Mouse (Mus musculus) neural tube, embryonic 11.5 days (tissue): ENCODE results near the gene Wnt10a. TPM values are rescaled to one million over a fixed set of nuclear protein-coding genes. Genes with fewer than 3 reads are reported as not detected.
A peak's percentile ranks its signal among the peaks of the same experiment; 100 is the strongest.

Source experiments
- ATAC-seq: fragments of 200-750 bp; cut with Nextera tagmentation; 2 replicates; pipeline ENCODE4 v1.8.0; 2017; ENCODE audit warnings: moderate number of reproducible peaks, mild to moderate bottlenecking, moderate TSS enrichment, moderate library complexity; ENCODE audit not compliant: insufficient read depth, low FRiP score, low TSS enrichment
- DNase-seq: peaks from one replicate; pipeline ENCODE4 v3.0.0-alpha.2; 2015; ENCODE audit warnings: low spot score
- H3K27ac ChIP-seq: fragments of 300-500 bp; sonication (generic); 2 replicates; pipeline ENCODE4 v1.5.1; 2014; ENCODE audit warnings: low read depth, mild to moderate bottlenecking, low read length
- H3K27me3 ChIP-seq: fragments of 300-500 bp; sonication (generic); 2 replicates; pipeline ENCODE4 v1.6.1; 2014; ENCODE audit warnings: mild to moderate bottlenecking, low read length, mixed read lengths; ENCODE audit not compliant: control insufficient read depth, insufficient read depth
- H3K36me3 ChIP-seq: fragments of 300-500 bp; sonication (generic); 2 replicates; pipeline ENCODE4 v1.6.1; 2014; ENCODE audit warnings: mild to moderate bottlenecking, low read length, moderate library complexity, mixed read lengths; ENCODE audit not compliant: control insufficient read depth, insufficient read depth
- H3K4me1 ChIP-seq: fragments of 300-500 bp; sonication (generic); 2 replicates; pipeline ENCODE4 v1.6.1; 2014; ENCODE audit warnings: low read length, mixed read lengths; ENCODE audit not compliant: control insufficient read depth, insufficient read depth
- H3K4me2 ChIP-seq: fragments of 300-500 bp; sonication (generic); 2 replicates; pipeline ENCODE4 v1.6.1; 2014; ENCODE audit warnings: low read depth, mild to moderate bottlenecking, moderate library complexity
- H3K4me3 ChIP-seq: fragments of 300-500 bp; sonication (generic); 2 replicates; pipeline ENCODE4 v1.5.1; 2014; ENCODE audit warnings: low read depth, low read length
- H3K9ac ChIP-seq: fragments of 300-500 bp; sonication (generic); 2 replicates; pipeline ENCODE4 v1.6.1; 2014; ENCODE audit warnings: mild to moderate bottlenecking, low read length
- H3K9me3 ChIP-seq: fragments of 300-500 bp; sonication (generic); 2 replicates; pipeline ENCODE4 v1.6.1; 2016; ENCODE audit warnings: low read length; ENCODE audit not compliant: control insufficient read depth
- WGBS: fragments of 180-500 bp; shearing (Covaris S2); extraction: QIAGEN DNeasy Blood & Tissue Kit; methylation state at CpG from one replicate; pipeline ENCODE4 v1.1.7; 2014; 5-methylcytosine and 5-hydroxymethylcytosine counted together
- polyA plus RNA-seq: library from polyadenylated mRNA; unstranded; fragments of >200 nt; fragmentation: Nextera tagmentation; extraction: Ambion mirVana; gene quantifications from 2 replicates; pipeline ENCODE4 v1.2.1, GENCODE M21; 2014

Gene Wnt10a
- polyA plus RNA-seq, 1 experiment from 2014 or later: 2.4 TPM

DNA sequence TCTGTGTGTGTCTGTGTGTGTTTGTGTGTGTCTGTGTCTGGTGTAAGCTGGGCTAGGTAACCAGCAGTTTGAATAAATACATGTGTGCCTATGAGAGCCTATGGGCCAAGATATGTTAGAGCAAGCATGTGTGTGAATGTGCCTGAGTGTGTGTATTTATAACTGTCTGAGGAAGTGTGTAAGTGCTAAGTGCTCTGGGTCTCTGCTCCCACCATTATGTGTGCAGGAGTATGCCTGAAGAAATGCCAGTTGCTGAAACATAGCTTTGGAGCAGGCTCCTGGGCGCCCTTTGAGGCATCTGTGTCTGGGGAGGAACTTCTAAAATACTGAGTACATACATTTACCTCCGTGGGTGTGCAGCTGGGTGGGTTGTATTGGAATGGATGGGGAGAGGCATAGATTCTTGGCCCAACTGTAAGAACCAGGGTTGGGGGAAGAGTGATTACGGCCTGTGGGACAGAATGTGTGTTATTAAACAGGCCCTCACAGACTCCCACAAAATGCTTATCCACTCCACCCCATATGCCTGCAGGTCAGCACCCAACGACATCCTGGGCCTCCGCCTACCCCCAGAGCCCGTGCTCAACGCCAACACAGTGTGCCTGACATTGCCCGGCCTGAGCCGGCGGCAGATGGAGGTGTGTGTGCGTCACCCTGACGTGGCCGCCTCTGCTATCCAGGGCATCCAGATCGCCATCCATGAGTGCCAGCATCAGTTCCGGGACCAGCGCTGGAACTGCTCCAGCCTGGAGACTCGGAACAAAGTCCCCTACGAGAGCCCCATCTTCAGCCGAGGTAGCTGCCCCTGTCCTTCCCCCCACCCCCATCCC is 1.7 kb downstream of the Wnt10a start:
- Histone ChIP-seq H3K27me3 (peaks cover 83% of the 10 kb centered on the region), H3K9ac (no peak overlapping the region), H3K9me3 (no peaks in the 10 kb centered on the region), H3K4me1 (peaks cover 20% of the 10 kb centered on the region), H3K27ac (no peak overlapping the region), H3K36me3 (no peaks in the 10 kb centered on the region), H3K4me3 (no peak overlapping the region), H3K4me2 (no peak overlapping the region)
- ATAC-seq (no peak), DNase-seq (peak; percentile 12)
- 7% methylated on average over 19 of the region's 19 CpGs for WGBS

- H3K4me1 ChIP-seq: peaks cover 20% of the 10 kb centered on the region
- H3K9ac ChIP-seq: 0 out of 2 replicates have a peak overlapping the region, but pooled peaks have one; percentile 10
- peak overlapping the region; percentile 19 for H3K4me3 ChIP-seq
- no peaks in the 10 kb centered on the region for H3K9me3 ChIP-seq
- peak; percentile 57 for DNase-seq
- H3K27ac ChIP-seq: no peak overlapping the region
- H3K36me3 ChIP-seq: no peaks in the 10 kb centered on the region
- H3K4me2 ChIP-seq: peak overlapping the region; percentile 34
- 1% methylated on average over 34 of the region's 38 CpGs for WGBS
- H3K27me3 ChIP-seq: peaks cover 78% of the 10 kb centered on the region
- ATAC-seq: no peak
These were observed 3.3 kb downstream of the Wnt10a start for GRCm38 (mm10) chr1:74794487-74795144.

GRCm38 (mm10) chr1:74795145-74795529 is 3.8 kb downstream of the Wnt10a start:
- ATAC-seq: no peak
- Histone ChIP-seq H3K36me3 (no peaks in the 10 kb centered on the region), H3K4me2 (peak overlapping the region; percentile 34), H3K27ac (no peak overlapping the region), H3K4me3 (0 out of 2 replicates have a peak overlapping the region, but pooled peaks have one; percentile 2), H3K27me3 (peaks cover 78% of the 10 kb centered on the region), H3K4me1 (peaks cover 20% of the 10 kb centered on the region), H3K9ac (no peak overlapping the region), H3K9me3 (no peaks in the 10 kb centered on the region)
- no peak for DNase-seq
- 2% methylated on average over 6 of the region's 11 CpGs for WGBS

DNA sequence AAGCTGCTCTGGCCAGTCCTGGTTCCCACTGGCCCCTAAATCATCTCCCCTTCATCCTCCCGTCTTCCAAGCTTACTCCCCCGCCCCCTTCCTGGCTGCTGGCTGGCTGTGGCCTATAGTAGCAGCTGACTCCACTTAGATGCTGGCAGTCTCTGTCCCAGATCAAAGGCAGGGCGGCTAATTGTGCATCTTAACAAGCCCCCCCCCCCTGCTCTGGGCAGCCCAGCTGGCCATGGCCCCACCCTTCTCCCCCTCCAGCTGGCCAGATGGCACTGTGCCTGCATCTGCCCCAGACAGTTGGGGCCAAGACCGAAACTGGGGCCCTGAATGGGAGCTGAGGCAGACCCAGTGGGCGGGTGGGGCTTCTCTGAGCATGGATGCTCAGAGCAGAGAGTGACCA is 6.1 kb downstream of the Wnt10a start:
- no peaks in the 10 kb centered on the region for H3K9me3 ChIP-seq
- H3K36me3 ChIP-seq: no peaks in the 10 kb centered on the region
- H3K9ac ChIP-seq: no peak overlapping the region
- H3K4me2 ChIP-seq: no peak overlapping the region
- peaks cover 21% of the 10 kb centered on the region for H3K4me1 ChIP-seq
- 7% methylated on average over 5 of the region's 5 CpGs for WGBS
- DNase-seq (peak; percentile 78), ATAC-seq (peak; percentile 91)
- H3K27ac ChIP-seq: no peak overlapping the region
- no peak overlapping the region for H3K4me3 ChIP-seq
- peaks cover 78% of the 10 kb centered on the region for H3K27me3 ChIP-seq

DNA sequence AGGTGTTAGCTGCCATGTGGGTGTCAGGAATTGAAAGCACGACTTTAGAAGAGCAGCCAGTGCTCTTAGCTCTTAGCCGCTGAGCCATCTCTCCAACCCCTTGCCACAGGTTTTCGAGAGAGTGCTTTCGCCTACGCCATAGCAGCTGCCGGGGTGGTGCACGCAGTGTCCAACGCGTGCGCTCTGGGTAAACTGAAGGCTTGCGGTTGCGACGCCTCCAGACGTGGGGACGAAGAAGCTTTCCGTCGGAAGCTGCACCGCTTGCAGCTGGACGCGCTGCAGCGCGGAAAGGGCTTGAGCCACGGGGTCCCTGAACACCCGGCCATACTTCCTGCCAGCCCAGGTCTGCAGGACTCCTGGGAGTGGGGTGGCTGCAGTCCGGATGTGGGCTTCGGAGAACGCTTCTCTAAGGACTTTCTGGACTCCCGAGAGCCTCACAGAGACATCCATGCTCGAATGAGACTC is 9.1 kb downstream of the Wnt10a start:
- H3K27ac ChIP-seq: no peak overlapping the region
- H3K4me1 ChIP-seq: peaks cover 20% of the 10 kb centered on the region
- peak overlapping the region; percentile 13 for H3K4me3 ChIP-seq
- H3K36me3 ChIP-seq: no peaks in the 10 kb centered on the region
- H3K9me3 ChIP-seq: no peaks in the 10 kb centered on the region
- peak overlapping the region; percentile 19; the same call in 1 of the 2 replicates for H3K4me2 ChIP-seq
- no peak overlapping the region; the same call in 1 of the 2 replicates for H3K9ac ChIP-seq
- 1% methylated on average over 29 of the region's 29 CpGs for WGBS
- ATAC-seq (no peak), DNase-seq (no peak)
- H3K27me3 ChIP-seq: peaks cover 78% of the 10 kb centered on the region

- H3K4me2 ChIP-seq: no peak overlapping the region
- no peaks in the 10 kb centered on the region for H3K36me3 ChIP-seq
- H3K4me3 ChIP-seq: no peak overlapping the region
- ATAC-seq (no peak), DNase-seq (no peak)
- WGBS: 19% methylated on average over 6 of the region's 6 CpGs
- no peak overlapping the region for H3K27ac ChIP-seq
- peaks cover 78% of the 10 kb centered on the region for H3K27me3 ChIP-seq
- no peaks in the 10 kb centered on the region for H3K9me3 ChIP-seq
- H3K9ac ChIP-seq: no peak overlapping the region
- H3K4me1 ChIP-seq: peaks cover 24% of the 10 kb centered on the region
These were observed 10.4 kb downstream of the Wnt10a start for GRCm38 (mm10) chr1:74801631-74802140.

GRCm38 (mm10) chr1:74802795-74803656 is 11.7 kb downstream of the Wnt10a start:
- no peak overlapping the region for H3K27ac ChIP-seq
- peak; percentile 43 for ATAC-seq
- no peaks in the 10 kb centered on the region for H3K9me3 ChIP-seq
- 1% methylated on average over 57 of the region's 57 CpGs for WGBS
- H3K4me1 ChIP-seq: peaks cover 31% of the 10 kb centered on the region
- no peaks in the 10 kb centered on the region for H3K36me3 ChIP-seq
- peak overlapping the region; percentile 76 for H3K4me2 ChIP-seq
- H3K27me3 ChIP-seq: peaks cover 87% of the 10 kb centered on the region
- H3K4me3 ChIP-seq: peak overlapping the region; percentile 31
- peak; percentile 81 for DNase-seq
- H3K9ac ChIP-seq: 0 out of 2 replicates have a peak overlapping the region, but pooled peaks have one; percentile 3

GRCm38 (mm10) chr1:74804211-74804870 is 13.0 kb downstream of the Wnt10a start:
- no peak overlapping the region for H3K27ac ChIP-seq
- DNase-seq: no peak
- no peak overlapping the region for H3K4me2 ChIP-seq
- H3K27me3 ChIP-seq: peaks cover 85% of the 10 kb centered on the region
- H3K9me3 ChIP-seq: no peaks in the 10 kb centered on the region
- ATAC-seq: no peak
- no peaks in the 10 kb centered on the region for H3K36me3 ChIP-seq
- no peak overlapping the region for H3K9ac ChIP-seq
- WGBS: 9% methylated on average over 10 of the region's 10 CpGs
- peaks cover 31% of the 10 kb centered on the region for H3K4me1 ChIP-seq
- H3K4me3 ChIP-seq: no peak overlapping the region
